Mouse (Mus musculus): ENCODE data around the gene Edar.
"Not testable (repeated sequence)": the region's sequence is repeated elsewhere in the genome, so short reads cannot be mapped to it uniquely, and the experiment has no call there.

Edar gene

DNA sequence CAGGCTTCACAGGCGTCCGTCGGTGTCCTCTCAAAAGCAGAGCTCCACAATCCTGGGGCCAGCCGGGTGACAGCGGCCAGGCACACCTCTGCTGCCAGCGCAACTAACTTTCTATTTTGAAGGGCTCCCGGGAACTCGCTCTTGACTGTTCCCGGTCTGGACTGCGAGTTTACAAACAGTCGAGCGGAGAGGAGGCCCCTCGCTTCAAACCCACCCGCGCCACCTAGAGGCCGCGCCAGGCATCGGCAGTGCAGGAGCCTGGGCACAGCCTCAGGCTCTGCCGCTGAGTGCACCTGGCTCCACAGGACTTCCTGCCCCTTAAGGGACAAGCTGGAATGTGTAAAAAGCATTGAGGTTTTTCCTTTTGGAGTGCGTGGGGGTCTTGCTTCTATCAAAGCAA lies at the start of gene Edar:
Gene Edar (minus strand): TSS at position 122 of the 400 bp plus-strand sequence.
- DNase-seq = peak; percentile 35 to 42

DNA sequence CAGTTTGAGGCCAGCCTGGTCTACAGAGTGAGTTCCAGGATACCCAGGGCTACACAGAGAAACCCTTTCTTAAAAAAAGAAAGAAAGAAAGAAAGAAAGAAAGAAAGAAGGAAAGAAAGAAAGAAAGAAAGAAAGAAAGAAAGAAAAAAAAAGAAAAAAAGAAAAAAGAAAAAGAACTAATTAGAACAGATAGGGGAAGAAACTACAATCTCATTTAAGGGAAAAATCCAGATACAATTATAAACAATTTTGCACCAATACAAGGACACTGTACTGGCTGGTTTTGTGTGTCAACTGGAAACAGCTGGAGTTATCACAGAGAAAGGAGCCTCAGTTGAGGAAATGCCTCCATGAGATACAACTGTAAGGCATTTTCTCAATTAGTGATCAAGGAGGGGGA lies 42.7 kb upstream of the Edar start, which contains the start of gene Gm17542:
Gene Gm17542 (minus strand): TSS at position 101 of the 400 bp plus-strand sequence.
- not testable (repeated sequence) for DNase-seq

DNA sequence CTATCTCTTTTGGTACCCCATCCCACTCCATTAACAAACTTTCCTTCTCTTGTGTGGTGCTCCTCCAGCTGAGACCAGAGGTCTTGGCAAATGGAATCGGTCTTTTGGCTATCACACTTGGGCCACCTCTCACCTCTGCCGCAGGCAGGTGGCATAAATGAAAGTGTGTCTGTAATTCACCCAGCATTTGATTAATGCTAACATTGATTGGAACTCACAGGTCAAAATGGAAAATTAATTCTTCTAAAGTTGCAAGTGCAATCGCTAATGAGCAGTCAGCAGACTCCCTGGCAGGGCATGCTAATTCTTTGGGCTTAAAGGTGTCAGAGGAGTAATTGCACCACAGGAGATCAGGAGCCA lies 39.3 kb upstream of the Edar start:
- no peak for DNase-seq

DNA sequence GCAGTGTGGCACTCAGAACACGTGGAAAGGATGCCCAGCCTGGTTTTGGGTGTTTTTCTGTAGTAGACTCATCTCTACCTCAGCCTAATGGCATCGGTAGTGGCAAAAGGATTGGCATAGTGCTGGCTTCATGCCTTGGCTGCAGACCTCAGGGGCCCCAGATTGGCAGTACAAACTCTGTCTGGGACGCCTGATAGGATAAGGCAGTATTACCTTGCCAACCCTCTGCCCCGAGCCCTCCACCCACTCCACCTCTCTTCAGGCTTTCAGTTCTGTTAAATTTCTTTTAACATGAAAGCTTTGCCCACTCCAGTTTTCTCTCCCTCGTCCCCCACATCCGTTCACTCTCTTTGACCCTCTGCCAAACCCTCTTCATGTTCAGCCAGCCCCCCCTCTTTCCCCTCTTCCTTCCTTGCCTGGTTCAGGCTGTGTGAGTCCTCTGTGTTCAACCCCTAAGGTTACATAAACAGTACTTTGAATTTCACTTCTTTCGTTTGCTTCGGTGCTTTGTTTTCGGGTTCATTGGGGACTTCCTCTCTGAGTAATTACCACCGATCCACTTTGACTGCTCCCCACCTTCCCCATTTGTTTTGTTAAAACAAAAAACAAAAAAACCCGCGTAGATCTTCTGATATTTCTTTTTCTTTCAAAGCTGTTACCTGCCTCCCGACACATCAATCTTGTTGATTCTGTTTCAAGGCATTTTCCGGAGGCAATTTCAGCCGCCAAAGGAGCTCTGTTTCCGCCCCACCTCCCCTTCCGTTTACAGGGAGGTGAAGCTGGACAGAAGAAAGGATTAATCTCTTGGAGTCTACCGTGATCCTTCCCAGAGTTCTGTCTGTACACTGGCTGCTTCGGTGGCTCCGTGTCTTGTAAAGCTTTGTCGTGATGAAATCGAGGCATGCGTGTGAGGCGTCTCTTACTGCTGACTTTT lies 38.7 kb upstream of the Edar start:
- peak; percentile 6 to 34 for DNase-seq

DNA sequence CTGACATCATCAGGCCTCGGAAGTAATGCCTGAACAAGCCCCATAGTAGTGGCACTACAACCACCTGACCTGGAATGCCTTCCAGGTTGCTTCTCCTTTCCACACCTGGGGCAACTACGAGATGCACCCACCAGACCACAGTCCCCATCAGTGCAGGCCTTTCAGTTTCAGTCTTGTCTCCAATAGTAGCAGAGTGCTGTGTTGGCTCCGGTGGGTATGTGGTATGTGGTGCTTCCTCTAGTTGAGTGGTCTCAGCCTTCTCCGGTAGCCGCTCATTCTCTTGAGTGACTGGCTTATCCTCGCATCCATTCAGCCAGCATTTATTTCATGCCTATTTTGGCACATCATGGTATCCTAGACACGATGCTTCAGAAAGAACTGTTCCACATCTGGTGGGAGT lies 37.8 kb upstream of the Edar start:
- no peak for DNase-seq

DNA sequence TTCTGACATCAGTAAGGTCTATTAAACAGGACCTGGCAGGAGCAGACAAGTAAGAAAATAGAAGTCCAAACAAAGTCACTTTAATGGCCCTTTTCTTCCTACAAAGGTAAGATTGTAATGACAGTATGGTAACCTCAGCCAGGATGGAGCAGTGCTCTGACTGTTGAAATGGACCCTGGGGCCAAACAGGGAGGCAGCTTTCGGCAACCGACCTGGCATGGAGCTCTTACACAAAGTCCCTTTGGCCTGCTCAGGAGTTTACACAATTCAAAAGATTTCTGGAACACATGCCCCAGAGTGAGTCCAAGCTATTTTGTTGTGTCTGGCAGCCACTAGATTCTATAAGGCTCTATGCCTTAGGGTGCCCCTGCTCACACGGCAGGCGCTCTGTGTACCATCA lies 33.6 kb upstream of the Edar start:
- DNase-seq = no peak

DNA sequence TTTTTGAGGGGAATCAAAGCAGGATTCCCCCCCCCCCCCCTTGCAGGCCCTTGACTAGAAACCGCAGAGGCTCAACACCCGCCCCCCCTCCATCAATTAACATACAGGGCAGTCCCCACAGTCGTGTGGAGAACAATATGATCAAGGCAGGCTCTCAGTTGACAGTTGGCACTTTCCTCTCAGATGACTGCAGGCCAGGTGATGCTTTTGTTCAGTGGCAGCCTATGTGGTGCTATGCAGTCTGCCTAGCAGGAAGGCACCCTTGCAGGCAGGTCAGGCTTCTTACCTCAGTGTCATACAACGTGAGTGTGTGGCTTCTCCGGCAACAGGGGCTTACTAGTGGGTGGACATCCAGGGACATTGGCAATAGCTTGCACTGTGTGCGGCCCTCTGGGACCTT lies 25.1 kb upstream of the Edar start:
- DNase-seq = no peak

DNA sequence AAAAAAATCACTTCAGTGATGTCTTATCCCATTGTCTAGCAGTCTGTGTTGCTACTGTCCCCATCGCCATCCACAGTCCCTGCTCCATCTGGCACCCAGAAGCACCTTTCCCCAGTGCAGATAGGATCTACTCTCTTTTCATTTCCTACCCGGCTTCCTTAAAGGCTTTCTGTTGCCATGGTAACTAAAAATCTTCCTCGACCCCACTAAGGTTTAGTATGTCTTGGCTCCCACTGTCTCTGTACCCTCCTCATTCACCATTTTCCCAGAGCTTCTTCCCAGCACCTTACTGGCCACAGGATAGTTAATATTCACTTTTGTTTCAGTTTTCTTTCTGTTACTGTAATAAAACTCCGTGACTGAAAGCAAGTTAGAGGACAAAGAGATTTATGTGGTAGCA lies 24.7 kb upstream of the Edar start:
- no peak for DNase-seq

DNA sequence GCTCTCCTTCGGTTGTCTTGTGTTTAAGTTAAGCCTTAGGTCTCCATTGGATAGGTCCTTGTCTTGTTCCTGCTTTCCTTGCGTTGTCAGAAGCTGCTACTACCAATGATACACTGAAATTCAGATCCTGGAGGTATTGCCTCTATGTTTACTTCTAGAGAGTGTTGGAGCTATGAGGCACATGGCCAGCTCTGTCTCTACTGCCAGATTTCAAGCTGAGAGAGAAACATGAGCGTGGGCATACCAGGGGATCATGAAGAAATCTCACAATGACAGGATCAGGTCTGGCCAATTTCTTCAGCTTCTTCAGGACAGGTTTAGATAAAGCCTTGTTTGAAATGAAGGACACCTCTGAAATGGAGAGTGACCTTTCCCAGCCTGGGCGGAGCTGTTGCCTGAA lies 23.5 kb upstream of the Edar start:
- no peak for DNase-seq

DNA sequence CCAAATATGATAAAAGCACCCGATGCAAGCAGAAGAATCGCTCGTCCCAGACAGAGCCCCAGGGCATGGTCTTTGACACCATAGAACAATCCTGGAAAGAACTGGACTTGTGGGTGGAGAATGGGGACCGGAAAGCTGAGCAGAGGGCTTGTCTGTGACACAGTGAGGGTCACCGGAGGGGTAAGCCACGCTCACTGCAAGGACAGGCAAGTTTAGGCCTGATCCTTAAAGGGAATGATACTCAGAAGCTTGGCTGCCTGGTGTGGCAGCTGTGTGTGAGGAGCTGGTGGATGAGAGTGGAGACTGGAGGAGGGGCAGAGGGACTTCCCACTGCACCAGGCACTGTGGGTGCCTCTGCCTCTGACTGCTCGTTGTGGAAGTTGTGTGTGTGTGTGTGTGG lies 15.6 kb upstream of the Edar start:
- DNase-seq = no peak

DNA sequence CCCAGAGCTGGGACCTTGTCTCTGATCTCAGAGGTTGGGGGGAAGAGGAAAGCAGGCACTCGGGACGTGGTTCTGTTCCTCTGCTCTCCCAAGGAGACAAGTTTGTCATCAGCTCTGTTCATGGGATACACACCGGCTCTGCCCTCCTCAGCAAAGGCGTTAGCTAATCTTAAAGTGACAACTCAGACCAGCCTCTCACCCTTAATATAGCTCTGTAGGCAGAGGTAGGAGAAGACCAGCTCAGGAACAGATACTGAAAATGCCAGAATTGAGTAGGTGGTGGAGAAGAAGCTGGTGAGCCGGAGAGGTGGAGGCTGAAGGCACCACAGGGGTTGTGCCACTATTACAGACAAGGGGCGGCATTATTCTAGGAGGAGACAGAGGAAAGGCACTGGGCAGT lies 3.8 kb upstream of the Edar start:
- DNase-seq = no peak

DNA sequence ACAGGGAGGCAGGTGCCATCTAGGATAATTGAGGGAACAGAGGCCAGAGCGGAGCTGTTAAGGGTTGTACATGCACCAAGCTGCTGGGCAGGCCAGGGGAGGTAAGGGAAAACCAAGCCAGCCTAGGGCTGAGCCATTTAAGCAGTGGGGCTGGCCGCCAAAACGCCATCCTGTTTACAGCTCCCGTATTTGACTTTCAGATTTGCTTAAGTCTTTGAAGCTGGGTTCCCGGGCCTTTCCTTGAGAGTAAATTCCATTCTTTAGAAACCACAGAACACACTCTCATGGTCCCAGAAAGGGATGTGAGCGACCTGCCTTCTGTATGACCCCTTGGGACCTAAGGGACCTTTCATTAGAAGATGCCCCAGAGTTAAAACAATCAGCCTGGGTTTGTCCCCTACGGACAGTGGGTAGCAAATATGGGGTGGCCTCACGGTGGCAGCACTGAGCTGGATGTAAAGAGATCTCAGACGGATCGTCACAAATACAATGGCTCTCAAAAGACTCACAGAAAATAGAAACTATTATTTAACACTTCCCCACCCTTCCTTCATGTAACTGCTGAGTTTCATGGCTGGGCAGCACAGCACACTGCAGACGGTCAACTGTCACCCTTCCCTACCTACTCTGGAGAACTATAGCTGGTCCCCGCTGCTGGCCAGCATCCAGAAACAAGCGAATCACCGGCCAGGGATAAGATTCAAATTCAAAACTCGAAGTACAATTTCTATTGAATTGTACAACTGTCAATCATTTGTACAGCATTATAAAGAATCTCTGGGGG lies 2.0 kb downstream of the Edar start:
- peak; percentile 14 to 17 for DNase-seq

DNA sequence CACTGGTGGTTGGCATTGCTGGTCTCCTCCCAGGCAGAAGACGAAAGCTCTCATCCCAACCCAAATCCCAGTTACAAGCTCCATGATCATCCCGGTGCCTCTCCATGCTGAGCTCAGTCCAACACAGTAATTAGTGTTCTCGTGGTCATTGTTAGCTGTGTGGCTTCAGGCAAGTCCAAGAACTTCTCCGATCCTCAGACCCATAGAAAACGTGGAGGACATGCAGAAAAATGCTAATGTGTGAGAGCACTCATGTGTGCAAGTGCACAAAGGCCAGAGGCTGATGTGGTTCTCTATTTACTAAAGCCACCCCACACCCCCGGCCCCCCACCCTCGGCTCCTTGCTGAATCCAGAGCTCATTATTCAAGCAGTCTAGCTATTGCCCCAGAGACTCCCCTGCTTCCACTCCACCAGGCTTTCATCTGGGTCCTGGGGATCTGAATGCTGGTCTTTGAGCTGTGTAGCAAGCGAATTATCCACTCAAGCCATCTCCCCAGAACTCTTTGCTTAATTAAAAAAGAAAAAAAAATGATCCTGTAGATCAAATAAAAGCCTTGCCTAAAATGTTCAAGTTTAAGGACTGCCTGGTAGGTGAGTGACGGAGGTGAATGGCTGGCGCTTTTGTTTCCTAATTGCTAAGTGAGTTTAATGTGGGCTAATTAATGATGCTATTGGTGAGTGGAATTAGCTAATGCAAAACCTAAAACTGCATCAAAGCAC lies 2.7 kb downstream of the Edar start:
- no peak for DNase-seq

DNA sequence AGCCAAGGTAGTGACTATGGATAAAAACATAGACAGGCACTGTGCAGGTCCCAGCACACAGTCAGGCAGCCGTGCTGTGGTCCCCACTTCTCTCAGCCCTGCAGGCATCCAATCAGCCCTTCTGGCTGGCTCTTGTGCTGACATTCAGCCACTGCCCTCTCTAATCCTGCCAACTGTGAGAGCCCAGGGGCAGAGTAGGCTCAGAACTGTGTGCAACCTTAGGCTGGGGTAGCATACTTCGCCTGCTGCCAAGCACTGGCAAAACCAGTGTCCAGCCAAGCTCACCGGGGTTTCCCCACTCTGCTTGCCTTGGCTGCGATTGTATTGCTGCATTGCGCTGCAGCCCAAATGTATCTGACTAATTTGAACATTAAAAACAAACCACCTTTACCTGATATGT lies 11.6 kb downstream of the Edar start:
- DNase-seq = no peak

DNA sequence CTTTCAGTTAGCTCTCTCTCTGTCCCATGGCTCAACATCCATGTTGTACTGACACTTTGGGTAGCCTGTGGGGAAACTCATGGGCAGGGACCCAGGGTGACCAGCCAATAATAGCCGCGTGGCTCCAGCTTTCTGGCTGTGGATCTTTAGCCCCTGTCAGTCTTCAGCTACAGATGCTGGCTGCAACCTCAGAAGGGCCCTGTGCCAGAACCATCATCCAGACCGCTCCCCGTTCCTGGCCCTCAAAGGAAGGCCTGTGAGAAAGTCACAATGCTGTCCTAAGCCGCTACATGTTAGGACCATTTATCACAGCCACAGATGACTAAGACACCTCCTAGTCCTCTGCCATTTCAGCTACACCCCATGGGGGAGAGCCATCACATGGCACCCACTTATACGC lies 12.0 kb downstream of the Edar start:
- no peak for DNase-seq

DNA sequence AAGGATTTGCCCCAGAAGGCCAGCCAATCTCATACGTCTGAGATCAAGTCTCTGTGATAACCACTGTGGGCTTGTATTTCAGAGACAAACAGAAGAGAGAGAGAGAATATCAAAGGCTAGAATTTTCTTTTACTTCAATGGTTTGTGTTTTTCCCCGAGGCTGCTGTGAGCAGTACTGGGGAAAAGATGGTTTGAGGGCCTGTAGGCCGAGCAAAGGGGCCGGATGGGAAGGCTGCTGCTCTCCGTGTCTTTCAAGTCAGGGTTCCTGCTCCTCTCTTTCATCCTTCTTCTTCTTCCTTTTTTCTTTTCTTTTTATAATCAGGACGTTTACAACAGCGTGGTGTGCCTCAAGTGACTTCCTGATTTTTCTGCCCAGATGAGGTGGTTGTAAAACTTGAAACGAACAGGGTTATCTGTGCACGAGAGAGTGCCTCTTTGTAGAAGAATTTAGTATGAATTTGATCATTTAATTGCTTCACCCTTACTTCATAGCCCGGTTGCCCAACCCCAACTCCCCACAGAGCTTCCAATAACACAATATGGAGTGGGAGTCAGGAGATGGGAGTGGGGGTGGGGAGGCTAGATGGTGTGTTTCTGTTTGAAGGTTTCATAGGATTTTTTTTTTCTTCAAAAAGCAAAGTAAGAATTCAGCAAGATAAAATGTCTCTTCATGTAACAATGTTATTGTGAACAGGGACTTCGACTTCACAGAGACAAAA lies 16.0 kb downstream of the Edar start:
- no peak for DNase-seq

DNA sequence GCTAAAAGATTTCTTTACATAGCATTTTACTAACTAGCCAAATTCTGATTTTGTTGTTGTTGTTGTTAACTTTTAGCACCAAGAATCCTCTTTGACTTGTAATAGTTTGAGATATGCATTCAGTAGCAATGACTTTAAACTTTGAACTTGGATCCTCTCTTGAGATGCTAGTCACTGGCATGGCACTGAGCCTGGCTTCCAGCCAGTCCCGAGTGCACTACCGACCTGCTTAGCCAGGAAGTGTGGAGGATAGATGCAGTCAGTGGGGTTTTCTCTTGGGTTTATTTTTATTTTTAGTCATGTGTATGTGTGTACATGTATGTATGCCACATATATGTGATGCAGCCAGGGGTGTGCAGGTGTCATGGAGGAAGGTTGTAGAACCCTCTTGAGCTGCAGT lies 17.7 kb downstream of the Edar start:
- no peak for DNase-seq

DNA sequence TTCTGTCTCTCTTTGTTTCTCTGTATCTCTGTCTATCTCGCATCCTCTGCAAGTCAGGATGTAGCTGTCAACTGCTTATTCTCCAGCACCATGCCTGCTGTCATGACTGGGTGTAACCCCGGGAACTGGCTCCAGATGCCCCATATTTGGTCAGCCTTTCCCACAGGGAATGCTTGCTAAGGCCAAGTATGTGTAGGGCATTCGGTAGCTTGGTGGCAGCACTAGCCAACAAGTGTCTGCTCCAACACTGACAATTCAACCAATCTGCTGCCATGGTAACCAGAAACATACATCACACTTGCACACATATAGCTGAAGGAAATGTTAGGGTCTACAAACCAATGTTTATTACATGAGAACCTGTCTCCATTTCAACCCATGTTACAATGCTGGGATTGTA lies 21.8 kb downstream of the Edar start:
- DNase-seq = no peak

DNA sequence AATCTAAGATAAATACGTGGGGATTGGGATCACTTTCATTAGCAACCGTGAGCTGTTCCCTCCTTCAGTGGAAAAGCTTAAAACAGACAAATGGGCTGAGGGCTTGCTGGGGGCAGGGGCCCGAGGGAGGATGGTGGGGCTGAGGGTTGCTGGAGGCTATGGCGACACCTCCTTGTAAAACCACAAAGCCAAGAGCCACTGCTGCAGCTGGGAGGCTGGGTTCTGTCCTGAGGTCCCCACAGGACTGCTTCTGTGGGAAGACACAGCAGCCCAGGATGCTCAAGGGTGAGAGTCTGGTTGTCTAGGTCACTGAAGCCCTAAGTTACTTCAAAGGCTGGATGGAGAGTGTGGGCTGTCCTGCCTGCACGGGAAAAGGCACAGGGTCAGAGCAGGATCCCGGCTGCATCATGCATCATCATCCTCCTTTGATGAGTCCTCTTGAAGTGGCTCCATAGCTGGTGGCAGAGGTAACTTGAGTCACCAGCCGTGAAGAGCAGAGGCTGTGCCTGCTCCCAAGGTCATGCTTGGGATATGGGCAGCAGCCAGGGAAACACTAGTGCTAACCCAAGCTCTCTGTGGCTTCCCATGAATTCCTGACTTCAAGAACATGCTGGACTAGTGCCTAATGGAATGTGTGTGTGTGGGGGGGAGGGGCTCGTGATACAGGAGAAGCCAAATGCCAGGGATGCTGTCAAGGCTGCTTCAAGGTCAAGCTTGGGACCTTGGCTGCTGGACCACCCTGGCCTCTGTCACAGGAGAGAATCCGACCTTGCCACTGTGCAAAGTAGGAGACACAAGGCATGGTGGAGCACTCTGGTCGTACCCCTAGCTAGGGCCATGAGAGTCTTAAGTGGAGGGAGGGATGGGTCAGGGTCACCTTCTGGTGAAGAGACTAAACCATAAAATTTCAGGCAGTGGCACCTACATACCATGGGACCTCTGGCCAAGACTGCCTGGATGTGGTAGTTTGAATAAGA lies 22.7 kb downstream of the Edar start:
- DNase-seq = no peak

DNA sequence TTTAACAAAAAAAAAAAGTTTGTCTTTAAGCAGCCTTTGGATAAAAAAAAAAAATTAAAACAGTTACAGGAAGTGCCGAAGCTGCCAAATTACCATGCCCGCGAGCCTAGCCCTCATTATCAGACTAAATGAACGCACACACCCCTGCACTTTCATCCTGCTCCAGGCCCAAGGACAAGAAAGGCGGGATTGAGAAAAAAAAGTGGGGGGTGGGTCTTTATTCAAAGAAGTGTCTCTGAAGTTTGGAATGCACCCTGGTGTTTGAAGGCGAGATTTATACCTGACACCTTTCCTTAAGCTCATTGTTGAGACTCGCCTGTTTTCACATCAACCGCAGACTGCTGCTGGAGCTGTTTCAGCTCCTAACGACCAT lies 23.4 kb downstream of the Edar start:
- no peak for DNase-seq

DNA sequence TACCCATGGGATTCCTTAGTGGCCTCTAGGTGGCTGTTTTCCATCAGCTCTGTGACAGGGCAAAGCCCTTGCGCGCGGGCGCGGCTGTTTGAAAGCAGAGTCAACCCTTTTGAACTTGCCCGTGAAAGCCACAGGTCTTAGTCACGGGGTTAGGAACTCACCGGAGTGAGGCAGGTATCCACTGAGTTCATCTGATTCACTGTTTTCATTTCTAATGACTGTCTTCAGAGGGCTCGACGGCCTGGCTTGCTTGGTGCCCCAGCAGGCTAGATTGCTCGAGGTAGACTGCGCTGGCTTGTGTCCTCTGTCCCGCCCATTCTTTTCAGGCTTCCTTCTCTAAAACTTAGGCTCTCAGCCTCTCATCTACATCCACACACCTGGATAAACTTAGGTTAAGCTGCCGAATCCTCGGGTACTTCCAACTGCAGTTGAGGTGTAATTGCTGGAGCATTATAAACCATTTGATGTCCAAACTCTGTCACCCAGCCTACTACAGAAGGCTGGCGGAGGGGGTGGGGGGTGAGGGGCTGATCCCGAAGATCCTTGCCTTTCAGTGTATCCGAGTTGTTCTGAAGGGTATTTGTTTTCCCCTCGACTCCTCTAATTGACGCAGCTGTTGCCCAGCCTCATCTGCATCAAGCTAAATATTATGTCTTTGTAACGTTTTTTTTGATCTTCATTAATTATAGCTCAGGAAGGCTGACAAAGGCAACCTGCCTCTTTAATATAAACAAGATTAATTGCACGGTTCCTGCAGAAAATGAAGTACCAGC lies 24.0 kb downstream of the Edar start:
- DNase-seq = no peak

Data from thymus, adult 18-20 months (tissue).